Mouse (Mus musculus): ENCODE data around the gene Timm50. TPM values are rescaled to one million over a fixed set of nuclear protein-coding genes. Genes with fewer than 3 reads are reported as not detected.

The Timm50 gene
- total RNA-seq (2012; rRNA removed): 126 and 134 TPM in 2 replicates
- 79.4 and 86.3 TPM in 2 replicates for total RNA-seq (2014; rRNA removed)
- 108 and 145 TPM in 2 replicates for polyA plus RNA-seq (2012; ENCODE audit: insufficient read length, low read depth)

DNA sequence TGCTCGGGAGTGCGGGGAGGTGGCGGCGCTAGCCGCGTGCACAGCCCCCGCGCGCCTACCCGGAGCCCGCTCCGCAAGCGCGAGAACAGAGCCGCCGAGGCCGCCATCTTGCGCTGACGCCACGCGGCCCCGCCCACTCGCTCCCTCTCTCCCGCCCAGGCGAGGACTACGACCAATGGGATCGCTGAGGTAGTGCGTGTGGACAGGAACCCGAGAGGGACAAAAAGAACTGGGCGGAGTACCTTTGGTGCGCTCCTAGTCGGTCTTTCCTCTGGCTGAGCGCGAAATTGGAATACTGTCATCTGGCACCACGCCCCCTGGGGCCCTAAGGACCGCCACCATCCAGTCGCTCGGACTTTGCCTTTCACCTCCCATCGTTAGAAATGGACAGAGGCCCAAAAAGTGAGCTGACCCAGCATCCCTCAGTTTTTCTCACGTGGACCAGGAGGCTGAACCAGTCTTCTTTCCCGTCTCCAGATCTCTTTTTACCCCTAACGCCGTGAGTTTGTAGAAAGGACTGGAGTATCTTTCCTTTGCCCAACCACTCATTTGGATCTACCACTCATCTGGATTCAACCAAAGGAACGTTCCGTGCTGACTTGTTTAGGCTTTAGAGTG lies at the start of gene Timm50:
Gene Timm50, minus strand, starts transcription at position 147 of the 618 bp plus-strand sequence.
- peak within 1 kb of the TSS; percentile 90 for H3K9ac ChIP-seq (ENCODE audit: insufficient read depth, low read depth)
- in situ Hi-C loops (cut with MboI; ENCODE audit: low pct_ligation_motif_present, low pct_unique_long_range_greater_than_20kb, low sequenced_read_pairs): no loop called here
- H3K79me2 ChIP-seq (replicated peaks; ENCODE audit: control insufficient read depth, extremely low read depth, insufficient read depth, poor library complexity, severe bottlenecking): peaks cover 17% of the 10 kb centered on the region
- H3K27ac ChIP-seq (ENCODE audit: insufficient read depth, low read depth): no peak within 1 kb of the TSS
- no peaks in the 10 kb centered on the region for H3K9me3 ChIP-seq (replicated peaks; ENCODE audit: low read length)
- H3K4me2 ChIP-seq (ENCODE audit: insufficient read depth, low read depth, poor library complexity, severe bottlenecking): peak within 1 kb of the TSS; percentile 91
- H3K4me1 ChIP-seq (ENCODE audit: control insufficient read depth in 1 of 2, insufficient read depth in 2 of 2): peaks cover 3 to 12% of the 10 kb centered on the region in 2 experiments; a peak in 3 of 4 replicates
- no peak for TF ChIP-seq UBTF (IDR thresholded peaks at IDR 0.05; ENCODE audit: low read depth, low read length)
- no peak for TF ChIP-seq CHD1 (IDR thresholded peaks at IDR 0.05; ENCODE audit: low read depth, low read length)
- 0 out of 2 replicates have a peak, but pooled peaks have one; percentile 43 for TF ChIP-seq IRF4 (IDR thresholded peaks at IDR 0.05; ENCODE audit: low read depth, low read length)
- no peak for TF ChIP-seq JUND (conservative IDR thresholded peaks at IDR 0.05; ENCODE audit: low read depth, low read length)
- TF ChIP-seq MAFK (IDR thresholded peaks at IDR 0.05; ENCODE audit: insufficient replicate concordance, low read length): no peak; the same call in 1 of the 2 replicates
- TF ChIP-seq CTCF (conservative IDR thresholded peaks at IDR 0.05 in 1 of 2, IDR thresholded peaks at IDR 0.05 in 1 of 2; ENCODE audit: low read depth in 2 of 2, low read length in 2 of 2): no peak
- peak; percentile 82; the same call in 1 of the 2 replicates for TF ChIP-seq KAT2A (IDR thresholded peaks at IDR 0.05; ENCODE audit: insufficient replicate concordance, low read length)
- no peak for TF ChIP-seq USF1 (IDR thresholded peaks at IDR 0.05; ENCODE audit: low read depth, low read length)
- no peak for TF ChIP-seq PAX5 (IDR thresholded peaks at IDR 0.05; ENCODE audit: low read length)
- TF ChIP-seq ZC3H11A (IDR thresholded peaks at IDR 0.05; ENCODE audit: low read depth, low read length): no peak
- peak; percentile 42; the same call in 1 of the 2 replicates for TF ChIP-seq MEF2A (IDR thresholded peaks at IDR 0.05; ENCODE audit: borderline replicate concordance, low read depth, low read length)
- TF ChIP-seq MYC (IDR thresholded peaks at IDR 0.05; ENCODE audit: low read depth, low read length): peak; percentile 76
- no peak for TF ChIP-seq USF2 (conservative IDR thresholded peaks at IDR 0.05; ENCODE audit: low read depth, low read length)
- no peak for TF ChIP-seq ZKSCAN1 (IDR thresholded peaks at IDR 0.05; ENCODE audit: borderline replicate concordance, low read depth, low read length)
- peak; percentile 75; the same call in 1 of the 2 replicates for TF ChIP-seq ZMIZ1 (IDR thresholded peaks at IDR 0.05; ENCODE audit: low read depth, low read length)
- TF ChIP-seq MXI1 (IDR thresholded peaks at IDR 0.05; ENCODE audit: low read depth, low read length): peak; percentile 86; the same call in 1 of the 2 replicates
- TF ChIP-seq BHLHE40 (IDR thresholded peaks at IDR 0.05; ENCODE audit: low read depth, low read length): no peak
- TF ChIP-seq SMC3 (IDR thresholded peaks at IDR 0.05; ENCODE audit: low read depth, low read length): no peak
- TF ChIP-seq EP300 (IDR thresholded peaks at IDR 0.05; ENCODE audit: low read length): no peak
- peak; percentile 90 for TF ChIP-seq NELFE (IDR thresholded peaks at IDR 0.05; ENCODE audit: low read depth, low read length)
- TF ChIP-seq CHD2 (IDR thresholded peaks at IDR 0.05; ENCODE audit: low read length): peak; percentile 76; the same call in 1 of the 2 replicates
- TF ChIP-seq GABPA (IDR thresholded peaks at IDR 0.05; ENCODE audit: insufficient replicate concordance, low read depth, low read length): no peak
- peak; percentile 61; the same call in 1 of the 2 replicates for TF ChIP-seq POLR2AphosphoS2 (IDR thresholded peaks at IDR 0.05; ENCODE audit: low read depth, low read length)
- TF ChIP-seq TCF12 (IDR thresholded peaks at IDR 0.05; ENCODE audit: low read depth, low read length): peak; percentile 95
- TF ChIP-seq ZNF384 (IDR thresholded peaks at IDR 0.05; ENCODE audit: low read depth, low read length): no peak
- TF ChIP-seq HCFC1 (IDR thresholded peaks at IDR 0.05; ENCODE audit: low read depth, low read length): peak; percentile 88
- peak; percentile 90 for TF ChIP-seq POLR2A (IDR thresholded peaks at IDR 0.05; ENCODE audit: low read depth, low read length)
- peak; percentile 65; the same call in 1 of the 2 replicates for TF ChIP-seq ELF1 (IDR thresholded peaks at IDR 0.05; ENCODE audit: low read depth, low read length)
- peak; percentile 98 for TF ChIP-seq E2F4 (IDR thresholded peaks at IDR 0.05; ENCODE audit: insufficient replicate concordance, low read depth, low read length)
- peak; percentile 65; the same call in 1 of the 2 replicates for TF ChIP-seq MAX (IDR thresholded peaks at IDR 0.05; ENCODE audit: low read length)
- 0 out of 2 replicates have a peak, but pooled peaks have one; percentile 23 for TF ChIP-seq MAZ (IDR thresholded peaks at IDR 0.05; ENCODE audit: low read depth, low read length)
- TF ChIP-seq NRF1 (IDR thresholded peaks at IDR 0.05; ENCODE audit: low read depth, low read length): peak; percentile 68
- TF ChIP-seq SIN3A (IDR thresholded peaks at IDR 0.05; ENCODE audit: low read length): peak; percentile 95
- TF ChIP-seq JUN (IDR thresholded peaks at IDR 0.05; ENCODE audit: insufficient read depth, low read depth, low read length): no peak
- TF ChIP-seq ETS1 (conservative IDR thresholded peaks at IDR 0.05; ENCODE audit: low read depth, low read length): no peak
- no peak for TF ChIP-seq RAD21 (IDR thresholded peaks at IDR 0.05; ENCODE audit: low read depth, low read length)
- TF ChIP-seq TBP (conservative IDR thresholded peaks at IDR 0.05; ENCODE audit: low read depth, low read length): peak; percentile 82
- TF ChIP-seq RCOR1 (conservative IDR thresholded peaks at IDR 0.05; ENCODE audit: low read depth, low read length): no peak
- peak within 1 kb of the TSS; percentile 87 to 94 (median 87) for H3K4me3 ChIP-seq (replicated peaks in 1 of 3; ENCODE audit: low read depth in 2 of 3, low read length in 2 of 3, poor library complexity in 1 of 3)
- H3K36me3 ChIP-seq (replicated peaks in 1 of 2; ENCODE audit: control insufficient read depth in 1 of 2, insufficient read depth in 1 of 2, low read length in 1 of 2): peaks cover 55 to 66% of the 10 kb centered on the region in 2 experiments
- peak; percentile 94 for DNase-seq (ENCODE audit: extremely low read depth)
- dilution Hi-C loops (cut with MboI; ENCODE audit: extremely low pct_ligation_motif_present, extremely low pct_unique_long_range_greater_than_20kb, low sequenced_read_pairs): no loop called here
- no peaks in the 10 kb centered on the region for H3K27me3 ChIP-seq (replicated peaks)

Measured in CH12.LX (cell line).